Mouse (Mus musculus): ENCODE results near the gene Atcay. TPM values are rescaled to one million over a fixed set of nuclear protein-coding genes. Genes with fewer than 3 reads are reported as not detected.
"Not testable (repeated sequence)": the region's sequence is repeated elsewhere in the genome, so short reads cannot be mapped to it uniquely, and the experiment has no call there.

Gene Atcay
- polyA plus RNA-seq, 1 experiment from 2014 or later, result 102 TPM

GRCm38 (mm10) chr10:81190236-81190911 is 40.3 kb downstream of the Atcay start:
- Histone ChIP-seq H3K27ac (ENCODE audit: low read length) (no peak overlapping the region), H3K4me3 (ENCODE audit: low read depth, low read length) (no peak overlapping the region), H3K4me2 (ENCODE audit: low read length) (no peak overlapping the region), H3K27me3 (ENCODE audit: control insufficient read depth, insufficient read depth, low read depth, low read length) (peaks cover 7% of the 10 kb centered on the region; the same call in 1 of the 2 replicates), H3K4me1 (ENCODE audit: control insufficient read depth, insufficient read depth, low read length) (peaks cover 21% of the 10 kb centered on the region), H3K9me3 (replicated peaks; ENCODE audit: control insufficient read depth, low read length, poor library complexity, severe bottlenecking) (no peaks in the 10 kb centered on the region), H3K36me3 (ENCODE audit: control insufficient read depth, insufficient read depth, low read length) (peaks cover 19% of the 10 kb centered on the region), H3K9ac (ENCODE audit: low read depth, low read length) (no peak overlapping the region)
- no peak for ATAC-seq
- 71% methylated on average over 31 of the region's 31 CpGs for WGBS

DNA sequence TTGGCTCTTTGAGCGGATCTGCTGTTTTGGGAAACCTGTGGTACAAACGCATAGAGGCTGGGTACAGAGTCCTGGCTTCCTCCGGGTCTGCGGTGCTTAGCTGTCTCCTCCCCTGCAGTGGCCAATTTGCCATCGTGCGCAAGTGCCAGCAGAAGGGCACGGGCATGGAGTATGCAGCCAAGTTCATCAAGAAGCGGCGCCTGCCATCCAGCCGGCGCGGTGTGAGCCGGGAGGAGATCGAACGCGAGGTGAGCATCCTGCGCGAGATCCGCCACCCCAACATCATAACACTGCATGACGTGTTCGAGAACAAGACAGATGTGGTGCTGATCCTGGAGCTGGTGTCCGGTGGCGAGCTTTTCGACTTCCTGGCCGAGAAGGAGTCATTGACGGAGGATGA is 40.8 kb downstream of the Atcay start:
- H3K4me1 ChIP-seq (ENCODE audit: control insufficient read depth, insufficient read depth, low read length), result peaks cover 21% of the 10 kb centered on the region
- no peak overlapping the region for H3K4me3 ChIP-seq (ENCODE audit: low read depth, low read length)
- H3K4me2 ChIP-seq (ENCODE audit: low read length), result no peak overlapping the region
- H3K27me3 ChIP-seq (ENCODE audit: control insufficient read depth, insufficient read depth, low read depth, low read length), result peaks cover 3% of the 10 kb centered on the region; the same call in 1 of the 2 replicates
- WGBS, result 81% methylated on average over 26 of the region's 26 CpGs
- H3K9me3 ChIP-seq (replicated peaks; ENCODE audit: control insufficient read depth, low read length, poor library complexity, severe bottlenecking), result no peaks in the 10 kb centered on the region
- H3K9ac ChIP-seq (ENCODE audit: low read depth, low read length), result no peak overlapping the region
- no peak for ATAC-seq
- H3K27ac ChIP-seq (ENCODE audit: low read length), result no peak overlapping the region
- peaks cover 19% of the 10 kb centered on the region for H3K36me3 ChIP-seq (ENCODE audit: control insufficient read depth, insufficient read depth, low read length)

DNA sequence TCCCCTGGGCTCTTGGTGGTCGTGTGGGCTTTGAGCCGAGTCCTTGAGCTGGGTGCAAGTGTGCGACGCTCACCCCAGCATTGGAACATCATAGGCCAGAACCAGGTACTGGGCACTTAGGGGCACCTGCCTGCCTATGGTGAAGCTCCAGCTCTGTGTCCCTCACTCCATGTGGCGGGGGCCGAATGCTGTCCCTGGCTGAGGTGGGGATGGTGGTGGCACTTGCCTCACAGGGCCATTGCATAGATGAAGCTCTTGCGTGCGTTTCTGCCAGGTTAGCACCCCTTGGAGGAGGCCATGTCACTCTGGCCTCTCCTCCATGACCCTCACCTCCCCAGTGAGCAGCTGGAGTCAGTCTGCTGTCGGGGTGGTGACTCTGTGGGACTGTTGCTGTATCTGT is 43.5 kb downstream of the Atcay start:
- WGBS, result 92% methylated on average over 9 of the region's 9 CpGs
- no peak for ATAC-seq
- peaks cover 24% of the 10 kb centered on the region for H3K36me3 ChIP-seq (ENCODE audit: control insufficient read depth, insufficient read depth, low read length)

GRCm38 (mm10) chr10:81184765-81185164 is 45.9 kb downstream of the Atcay start:
- no peak overlapping the region for H3K4me2 ChIP-seq (ENCODE audit: low read length)
- peaks cover 33% of the 10 kb centered on the region for H3K36me3 ChIP-seq (ENCODE audit: control insufficient read depth, insufficient read depth, low read length)
- no peaks in the 10 kb centered on the region for H3K27me3 ChIP-seq (ENCODE audit: control insufficient read depth, insufficient read depth, low read depth, low read length)
- H3K4me3 ChIP-seq (ENCODE audit: low read depth, low read length), result no peak overlapping the region
- peaks cover 8% of the 10 kb centered on the region for H3K4me1 ChIP-seq (ENCODE audit: control insufficient read depth, insufficient read depth, low read length)
- H3K9me3 ChIP-seq (replicated peaks; ENCODE audit: control insufficient read depth, low read length, poor library complexity, severe bottlenecking), result no peaks in the 10 kb centered on the region
- H3K9ac ChIP-seq (ENCODE audit: low read depth, low read length), result no peak overlapping the region
- WGBS, result 75% methylated on average over 4 of the region's 4 CpGs
- ATAC-seq, result no peak
- no peak overlapping the region for H3K27ac ChIP-seq (ENCODE audit: low read length)

More for the DNA sequence above, 43.5 kb downstream of the Atcay start:
- Histone ChIP-seq H3K4me2 (ENCODE audit: low read length) (no peak overlapping the region), H3K4me1 (ENCODE audit: control insufficient read depth, insufficient read depth, low read length) (peaks cover 15% of the 10 kb centered on the region), H3K27ac (ENCODE audit: low read length) (no peak overlapping the region), H3K9me3 (replicated peaks; ENCODE audit: control insufficient read depth, low read length, poor library complexity, severe bottlenecking) (no peaks in the 10 kb centered on the region), H3K4me3 (ENCODE audit: low read depth, low read length) (no peak overlapping the region), H3K27me3 (ENCODE audit: control insufficient read depth, insufficient read depth, low read depth, low read length) (no peaks in the 10 kb centered on the region), H3K9ac (ENCODE audit: low read depth, low read length) (no peak overlapping the region)

GRCm38 (mm10) chr10:81183805-81184204 is 46.8 kb downstream of the Atcay start, which contains the start of gene 4930442H23Rik:
4930442H23Rik (minus strand) TSS chr10:81183849.
- ATAC-seq, result no peak
- WGBS, result 89% methylated on average over 5 of the region's 5 CpGs
- peaks cover 8% of the 10 kb centered on the region for H3K4me1 ChIP-seq (ENCODE audit: control insufficient read depth, insufficient read depth, low read length)
- no peaks in the 10 kb centered on the region for H3K9me3 ChIP-seq (replicated peaks; ENCODE audit: control insufficient read depth, low read length, poor library complexity, severe bottlenecking)
- H3K4me3 ChIP-seq (ENCODE audit: low read depth, low read length), result peak within 1 kb of the TSS; percentile 51
- no peaks in the 10 kb centered on the region for H3K27me3 ChIP-seq (ENCODE audit: control insufficient read depth, insufficient read depth, low read depth, low read length)
- H3K27ac ChIP-seq (ENCODE audit: low read length), result peak within 1 kb of the TSS; percentile 88
- peak within 1 kb of the TSS; percentile 64 for H3K4me2 ChIP-seq (ENCODE audit: low read length)
- H3K36me3 ChIP-seq (ENCODE audit: control insufficient read depth, insufficient read depth, low read length), result peaks cover 41% of the 10 kb centered on the region
- H3K9ac ChIP-seq (ENCODE audit: low read depth, low read length), result peak within 1 kb of the TSS; percentile 72

DNA sequence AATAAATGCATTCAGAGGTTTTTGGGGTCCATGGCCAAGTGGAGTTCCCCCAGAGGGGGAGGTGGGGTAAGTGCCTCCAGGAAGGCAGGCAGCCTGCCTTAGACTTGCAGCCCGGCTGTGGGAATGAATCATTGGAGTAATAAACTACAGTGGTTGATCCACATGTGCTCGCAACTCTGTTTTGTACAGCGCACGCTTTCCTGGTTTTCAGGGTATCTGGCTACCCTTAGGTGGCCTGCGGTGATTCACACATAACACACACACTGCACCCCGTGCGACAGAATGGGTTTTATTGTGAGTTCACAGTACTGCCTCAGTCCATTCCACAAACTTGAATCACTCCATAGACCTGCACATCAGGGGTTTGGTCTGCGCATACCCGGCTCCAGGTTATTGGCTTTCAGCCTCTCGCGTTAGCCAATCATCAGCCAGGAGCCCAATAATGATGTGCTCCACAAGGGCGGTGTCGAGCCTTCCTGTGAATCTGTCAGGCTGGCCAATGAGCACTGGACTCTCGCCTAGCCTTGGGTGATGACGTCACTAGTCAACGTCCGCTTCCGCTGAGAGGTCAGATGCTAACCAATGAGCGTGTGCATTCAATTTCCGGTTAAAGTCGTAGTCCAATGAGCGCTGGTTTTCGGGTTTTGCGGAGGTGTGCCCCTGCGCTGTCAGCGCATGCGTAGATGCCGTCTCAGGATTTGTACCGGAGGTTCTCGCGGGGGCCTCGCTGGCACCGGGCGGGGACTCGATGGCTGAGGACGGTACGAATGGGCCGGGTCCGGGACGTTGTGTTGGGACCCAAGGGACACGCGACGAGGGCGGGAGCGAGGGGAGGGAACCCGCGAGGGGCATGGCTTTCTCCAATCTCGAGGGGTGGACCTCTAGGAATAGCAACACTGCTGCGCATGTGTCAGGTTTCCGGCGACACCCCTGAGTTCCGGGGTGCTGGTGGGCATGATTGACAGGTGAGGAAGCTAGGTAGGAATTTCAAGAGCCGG is 48.0 kb downstream of the Atcay start, which contains the start of gene Dapk3:
Dapk3 (plus strand) TSS at position 670 of the 998 bp plus-strand sequence.
- no peaks in the 10 kb centered on the region for H3K9me3 ChIP-seq (replicated peaks; ENCODE audit: control insufficient read depth, low read length, poor library complexity, severe bottlenecking)
- H3K4me2 ChIP-seq (ENCODE audit: low read length), result peak within 1 kb of the TSS; percentile 64
- peaks cover 18% of the 10 kb centered on the region for H3K4me1 ChIP-seq (ENCODE audit: control insufficient read depth, insufficient read depth, low read length)
- WGBS, result 6% methylated on average over 51 of the region's 53 CpGs
- no peaks in the 10 kb centered on the region for H3K27me3 ChIP-seq (ENCODE audit: control insufficient read depth, insufficient read depth, low read depth, low read length)
- ATAC-seq, result peak; percentile 94
- H3K27ac ChIP-seq (ENCODE audit: low read length), result peak within 1 kb of the TSS; percentile 88
- peak within 1 kb of the TSS; percentile 51 for H3K4me3 ChIP-seq (ENCODE audit: low read depth, low read length)
- peaks cover 49% of the 10 kb centered on the region for H3K36me3 ChIP-seq (ENCODE audit: control insufficient read depth, insufficient read depth, low read length)
- peak within 1 kb of the TSS; percentile 72 for H3K9ac ChIP-seq (ENCODE audit: low read depth, low read length)

- WGBS, result 87% methylated on average over 12 of the region's 12 CpGs
- peaks cover 47% of the 10 kb centered on the region for H3K36me3 ChIP-seq (ENCODE audit: control insufficient read depth, insufficient read depth, low read length)
- H3K9ac ChIP-seq (ENCODE audit: low read depth, low read length); H3K4me2 ChIP-seq (ENCODE audit: low read length); ATAC-seq; H3K9me3 ChIP-seq (replicated peaks; ENCODE audit: control insufficient read depth, low read length, poor library complexity, severe bottlenecking); H3K27me3 ChIP-seq (ENCODE audit: control insufficient read depth, insufficient read depth, low read depth, low read length); H3K4me3 ChIP-seq (ENCODE audit: low read depth, low read length); H3K27ac ChIP-seq (ENCODE audit: low read length): not testable (repeated sequence)
- peaks cover 23% of the 10 kb centered on the region for H3K4me1 ChIP-seq (ENCODE audit: control insufficient read depth, insufficient read depth, low read length)
Observed at GRCm38 (mm10) chr10:81181860-81182259, 48.8 kb downstream of the Atcay start.

DNA sequence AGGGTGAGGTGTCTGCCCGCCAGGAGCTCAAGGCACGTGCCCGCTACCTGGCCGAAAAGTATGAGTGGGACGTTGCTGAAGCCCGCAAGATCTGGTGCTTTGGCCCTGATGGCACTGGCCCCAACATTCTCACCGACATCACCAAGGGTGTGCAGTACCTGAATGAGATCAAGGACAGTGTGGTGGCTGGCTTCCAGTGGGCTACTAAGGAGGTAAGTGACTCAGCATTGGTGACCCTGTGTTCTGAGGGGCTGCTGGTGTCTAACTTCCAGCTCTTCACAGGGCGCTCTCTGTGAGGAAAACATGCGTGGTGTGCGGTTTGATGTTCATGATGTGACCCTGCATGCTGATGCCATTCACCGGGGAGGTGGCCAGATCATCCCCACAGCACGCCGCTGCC is 49.7 kb downstream of the Atcay start:
- Histone ChIP-seq H3K9ac (ENCODE audit: low read depth, low read length) (no peak overlapping the region), H3K4me2 (ENCODE audit: low read length) (no peak overlapping the region), H3K27me3 (ENCODE audit: control insufficient read depth, insufficient read depth, low read depth, low read length) (no peaks in the 10 kb centered on the region), H3K36me3 (ENCODE audit: control insufficient read depth, insufficient read depth, low read length) (peaks cover 47% of the 10 kb centered on the region), H3K27ac (ENCODE audit: low read length) (no peak overlapping the region), H3K9me3 (replicated peaks; ENCODE audit: control insufficient read depth, low read length, poor library complexity, severe bottlenecking) (no peaks in the 10 kb centered on the region), H3K4me3 (ENCODE audit: low read depth, low read length) (no peak overlapping the region), H3K4me1 (ENCODE audit: control insufficient read depth, insufficient read depth, low read length) (peaks cover 25% of the 10 kb centered on the region)
- WGBS, result 98% methylated on average over 13 of the region's 13 CpGs
- no peak for ATAC-seq

All from midbrain, embryonic 16.5 days (tissue).